Mouse (Mus musculus): ENCODE results near the gene Arx. TPM values are rescaled to one million over a fixed set of nuclear protein-coding genes. Genes with fewer than 3 reads are reported as not detected.
A peak's percentile ranks its signal among the peaks of the same experiment; 100 is the strongest.

Gene Arx
- polyA plus RNA-seq, 1 experiment from 2014 or later: 0.29 TPM

GRCm38 (mm10) chrX:93297001-93297441 is 10.8 kb downstream of the Arx start:
- DNase-seq (ENCODE audit: low spot score): no peak
- no peaks in the 10 kb centered on the region for H3K9me3 ChIP-seq
- peaks cover 4% of the 10 kb centered on the region; the same call in 1 of the 2 replicates for H3K4me1 ChIP-seq
- no peak overlapping the region for H3K27ac ChIP-seq
- H3K4me3 ChIP-seq: peak overlapping the region; percentile 51
- peaks cover 95% of the 10 kb centered on the region for H3K27me3 ChIP-seq (ENCODE audit: insufficient read depth, poor library complexity, severe bottlenecking)
- WGBS: 12% methylated on average over 40 of the region's 40 CpGs
- no peaks in the 10 kb centered on the region for H3K36me3 ChIP-seq

GRCm38 (mm10) chrX:93299046-93299626 is 12.9 kb downstream of the Arx start:
- H3K4me1 ChIP-seq: peaks cover 4% of the 10 kb centered on the region; the same call in 1 of the 2 replicates
- H3K27me3 ChIP-seq (ENCODE audit: insufficient read depth, poor library complexity, severe bottlenecking): peaks cover 96% of the 10 kb centered on the region
- no peaks in the 10 kb centered on the region for H3K9me3 ChIP-seq
- no peak overlapping the region for H3K27ac ChIP-seq
- H3K4me3 ChIP-seq: peak overlapping the region; percentile 51
- WGBS: 6% methylated on average over 43 of the region's 43 CpGs
- DNase-seq (ENCODE audit: low spot score): no peak
- H3K36me3 ChIP-seq: no peaks in the 10 kb centered on the region

- DNase-seq (ENCODE audit: low spot score): no peak
- peaks cover 90% of the 10 kb centered on the region for H3K27me3 ChIP-seq (ENCODE audit: insufficient read depth, poor library complexity, severe bottlenecking)
- peak overlapping the region; percentile 51; the same call in 1 of the 2 replicates for H3K4me3 ChIP-seq
- WGBS: 18% methylated on average over 6 of the region's 6 CpGs
- H3K36me3 ChIP-seq: no peaks in the 10 kb centered on the region
- no peak overlapping the region for H3K27ac ChIP-seq
- H3K9me3 ChIP-seq: no peaks in the 10 kb centered on the region
- H3K4me1 ChIP-seq: peaks cover 4% of the 10 kb centered on the region; the same call in 1 of the 2 replicates
These were observed 13.5 kb downstream of the Arx start for GRCm38 (mm10) chrX:93299771-93300170.

- WGBS: 19% methylated on average over 10 of the region's 10 CpGs
- Histone ChIP-seq H3K27me3 (ENCODE audit: insufficient read depth, poor library complexity, severe bottlenecking) (peaks cover 85% of the 10 kb centered on the region), H3K9me3 (no peaks in the 10 kb centered on the region), H3K4me1 (peaks cover 4% of the 10 kb centered on the region; the same call in 1 of the 2 replicates), H3K36me3 (no peaks in the 10 kb centered on the region), H3K27ac (no peak overlapping the region), H3K4me3 (no peak overlapping the region)
- DNase-seq (ENCODE audit: low spot score): no peak
These were observed 14.1 kb downstream of the Arx start for GRCm38 (mm10) chrX:93300183-93300815.

GRCm38 (mm10) chrX:93301798-93302197 is 15.6 kb downstream of the Arx start:
- WGBS: 9% methylated on average over 7 of the region's 7 CpGs
- no peaks in the 10 kb centered on the region for H3K36me3 ChIP-seq
- H3K9me3 ChIP-seq: no peaks in the 10 kb centered on the region
- H3K27ac ChIP-seq: no peak overlapping the region
- H3K4me3 ChIP-seq: no peak overlapping the region
- H3K4me1 ChIP-seq: peaks cover 4% of the 10 kb centered on the region; the same call in 1 of the 2 replicates
- DNase-seq (ENCODE audit: low spot score): no peak
- H3K27me3 ChIP-seq (ENCODE audit: insufficient read depth, poor library complexity, severe bottlenecking): peaks cover 77% of the 10 kb centered on the region

GRCm38 (mm10) chrX:93305780-93306179 is 19.5 kb downstream of the Arx start:
- Histone ChIP-seq H3K9me3 (no peaks in the 10 kb centered on the region), H3K4me1 (no peaks in the 10 kb centered on the region), H3K27me3 (ENCODE audit: insufficient read depth, poor library complexity, severe bottlenecking) (peaks cover 40% of the 10 kb centered on the region), H3K36me3 (no peaks in the 10 kb centered on the region), H3K27ac (no peak overlapping the region), H3K4me3 (no peak overlapping the region)
- DNase-seq (ENCODE audit: low spot score): no peak
- WGBS: 82% methylated on average over 7 of the region's 7 CpGs

GRCm38 (mm10) chrX:93317577-93317976 is 31.3 kb downstream of the Arx start:
- no peaks in the 10 kb centered on the region for H3K36me3 ChIP-seq
- H3K27ac ChIP-seq: no peak overlapping the region
- no peaks in the 10 kb centered on the region for H3K4me1 ChIP-seq
- no peak for DNase-seq (ENCODE audit: low spot score)
- H3K9me3 ChIP-seq: no peaks in the 10 kb centered on the region
- no peaks in the 10 kb centered on the region for H3K27me3 ChIP-seq (ENCODE audit: insufficient read depth, poor library complexity, severe bottlenecking)
- no peak overlapping the region for H3K4me3 ChIP-seq
- WGBS: 68% methylated on average over 4 of the region's 4 CpGs

GRCm38 (mm10) chrX:93319979-93320378 is 33.7 kb downstream of the Arx start:
- no peaks in the 10 kb centered on the region for H3K27me3 ChIP-seq (ENCODE audit: insufficient read depth, poor library complexity, severe bottlenecking)
- no peak for DNase-seq (ENCODE audit: low spot score)
- H3K36me3 ChIP-seq: no peaks in the 10 kb centered on the region
- H3K27ac ChIP-seq: no peak overlapping the region
- H3K4me1 ChIP-seq: no peaks in the 10 kb centered on the region
- no peaks in the 10 kb centered on the region for H3K9me3 ChIP-seq
- no peak overlapping the region for H3K4me3 ChIP-seq
- WGBS: 72% methylated on average over 2 of the region's 2 CpGs

- WGBS: 79% methylated on average over 1 of the region's 1 CpGs
- Histone ChIP-seq H3K4me3 (no peak overlapping the region), H3K36me3 (no peaks in the 10 kb centered on the region), H3K27me3 (ENCODE audit: insufficient read depth, poor library complexity, severe bottlenecking) (no peaks in the 10 kb centered on the region), H3K9me3 (no peaks in the 10 kb centered on the region), H3K27ac (no peak overlapping the region), H3K4me1 (no peaks in the 10 kb centered on the region)
- DNase-seq (ENCODE audit: low spot score): no peak
These were observed 35.1 kb downstream of the Arx start for GRCm38 (mm10) chrX:93321336-93321735.

Data from heart, embryonic 10.5 days (tissue).